Mouse (Mus musculus): ENCODE results near the gene Prkg1. TPM values are rescaled to one million over a fixed set of nuclear protein-coding genes. Genes with fewer than 3 reads are reported as not detected.
"Not testable (repeated sequence)": the region's sequence is repeated elsewhere in the genome, so short reads cannot be mapped to it uniquely, and the experiment has no call there.

Gene Prkg1
- polyA plus RNA-seq, 1 experiment from 2014 or later = 0.76 TPM

DNA sequence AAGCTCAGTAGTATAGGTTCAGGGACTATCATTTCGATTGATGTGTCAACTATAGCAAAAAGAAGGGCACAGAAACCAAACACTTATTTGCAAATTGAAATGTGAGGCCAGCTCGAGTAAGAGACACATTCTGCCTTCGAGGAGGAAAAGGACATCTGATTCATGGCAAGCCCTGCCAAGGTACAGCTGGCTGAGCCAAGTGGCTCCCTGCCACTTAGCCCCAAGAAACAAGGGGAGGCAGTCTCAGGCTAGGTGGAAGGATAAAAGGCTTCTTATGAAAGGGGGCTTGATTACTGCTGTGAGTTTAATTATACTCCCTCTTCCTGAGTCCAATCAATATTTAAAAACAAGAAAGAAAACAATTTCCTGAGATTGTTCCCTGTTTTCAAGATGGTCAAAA is 403.7 kb downstream of the Prkg1 start:
- no peak for ATAC-seq (ENCODE audit: insufficient read depth)
- Histone ChIP-seq H3K36me3 (replicated peaks) (no peaks in the 10 kb centered on the region), H3K9me3 (replicated peaks) (no peaks in the 10 kb centered on the region), H3K4me1 (replicated peaks) (no peaks in the 10 kb centered on the region), H3K27ac (replicated peaks) (no peak overlapping the region), H3K4me2 (no peak overlapping the region), H3K9ac (no peak overlapping the region), H3K27me3 (no peaks in the 10 kb centered on the region), H3K4me3 (replicated peaks) (no peak overlapping the region)
- WGBS (ENCODE audit: insufficient replicate concordance) = 44% methylated on average over 3 of the region's 3 CpGs

DNA sequence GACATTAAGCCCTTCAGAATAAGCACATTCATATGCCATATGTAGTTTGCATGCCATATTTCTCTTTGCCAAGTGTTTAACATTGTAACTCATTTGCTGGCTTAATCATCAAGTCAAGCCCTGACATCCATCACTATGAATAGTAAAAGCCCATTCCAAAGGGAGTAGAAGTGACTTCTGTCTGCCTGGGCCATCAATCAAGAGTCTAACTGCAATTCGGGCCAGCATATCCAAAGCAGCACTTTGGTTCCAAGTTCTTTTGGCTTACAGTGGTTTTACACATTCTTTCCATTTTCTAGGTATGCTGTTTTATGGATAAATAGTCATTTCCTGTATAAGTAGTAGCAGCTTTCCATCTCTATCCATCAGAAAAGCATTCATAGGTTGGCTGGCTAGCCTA is 409.9 kb downstream of the Prkg1 start:
- no peaks in the 10 kb centered on the region for H3K9me3 ChIP-seq (replicated peaks)
- H3K27ac ChIP-seq (replicated peaks) = no peak overlapping the region
- H3K4me3 ChIP-seq (replicated peaks) = no peak overlapping the region
- no peaks in the 10 kb centered on the region for H3K27me3 ChIP-seq
- H3K4me1 ChIP-seq (replicated peaks) = no peaks in the 10 kb centered on the region
- H3K4me2 ChIP-seq = no peak overlapping the region
- H3K36me3 ChIP-seq (replicated peaks) = no peaks in the 10 kb centered on the region
- no peak for ATAC-seq (ENCODE audit: insufficient read depth)
- no peak overlapping the region for H3K9ac ChIP-seq
- 59% methylated on average over 1 of the region's 1 CpGs for WGBS (ENCODE audit: insufficient replicate concordance)

DNA sequence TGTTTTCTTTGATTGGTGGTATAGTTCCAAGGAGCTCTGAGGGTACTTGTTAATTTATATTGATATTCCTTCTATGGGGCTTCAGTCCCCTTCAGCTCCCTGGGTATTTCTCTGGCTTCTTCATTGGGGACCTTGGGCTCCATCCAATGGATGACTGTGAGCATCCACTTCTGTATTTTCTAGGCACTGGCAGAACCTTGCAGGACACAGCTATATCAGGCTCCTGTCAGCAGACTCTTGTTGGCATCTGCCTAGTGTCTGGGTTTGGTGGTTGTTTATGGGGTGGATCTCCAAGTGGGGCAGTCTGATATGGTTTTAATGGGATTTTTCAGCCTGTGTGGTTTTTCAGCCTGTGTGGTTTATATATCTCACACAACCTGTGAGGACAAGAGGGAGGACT is 412.0 kb downstream of the Prkg1 start:
- H3K27ac ChIP-seq (replicated peaks); ATAC-seq (ENCODE audit: insufficient read depth); H3K9ac ChIP-seq; H3K9me3 ChIP-seq (replicated peaks); H3K4me2 ChIP-seq; H3K27me3 ChIP-seq; H3K36me3 ChIP-seq (replicated peaks); H3K4me1 ChIP-seq (replicated peaks); H3K4me3 ChIP-seq (replicated peaks): not testable (repeated sequence)

DNA sequence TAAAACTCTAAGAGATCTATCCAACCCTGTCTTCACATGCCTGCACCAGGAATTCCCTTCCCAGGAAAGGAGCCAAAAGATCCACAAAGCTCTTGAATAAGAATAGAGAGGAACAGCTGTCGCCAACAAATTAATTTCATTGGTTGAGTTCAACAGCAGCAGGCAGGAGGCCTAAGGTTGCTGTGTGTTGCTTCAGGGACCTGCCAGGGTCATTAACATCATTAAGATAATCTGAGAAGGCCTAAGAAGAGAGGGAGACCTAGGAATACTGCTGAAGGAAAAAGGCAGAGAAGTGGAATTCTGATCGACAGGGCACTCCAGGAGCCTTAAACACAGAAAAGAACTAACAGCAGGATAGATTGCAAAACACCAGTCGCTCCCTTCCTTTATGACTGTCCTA is 413.0 kb downstream of the Prkg1 start:
- no peaks in the 10 kb centered on the region for H3K36me3 ChIP-seq (replicated peaks)
- no peaks in the 10 kb centered on the region for H3K9me3 ChIP-seq (replicated peaks)
- H3K4me2 ChIP-seq = no peak overlapping the region
- WGBS (ENCODE audit: insufficient replicate concordance) = 56% methylated on average over 3 of the region's 3 CpGs
- H3K27me3 ChIP-seq = no peaks in the 10 kb centered on the region
- no peak overlapping the region for H3K27ac ChIP-seq (replicated peaks)
- H3K4me1 ChIP-seq (replicated peaks) = no peaks in the 10 kb centered on the region
- H3K9ac ChIP-seq = no peak overlapping the region
- no peak overlapping the region for H3K4me3 ChIP-seq (replicated peaks)
- ATAC-seq (ENCODE audit: insufficient read depth) = no peak

DNA sequence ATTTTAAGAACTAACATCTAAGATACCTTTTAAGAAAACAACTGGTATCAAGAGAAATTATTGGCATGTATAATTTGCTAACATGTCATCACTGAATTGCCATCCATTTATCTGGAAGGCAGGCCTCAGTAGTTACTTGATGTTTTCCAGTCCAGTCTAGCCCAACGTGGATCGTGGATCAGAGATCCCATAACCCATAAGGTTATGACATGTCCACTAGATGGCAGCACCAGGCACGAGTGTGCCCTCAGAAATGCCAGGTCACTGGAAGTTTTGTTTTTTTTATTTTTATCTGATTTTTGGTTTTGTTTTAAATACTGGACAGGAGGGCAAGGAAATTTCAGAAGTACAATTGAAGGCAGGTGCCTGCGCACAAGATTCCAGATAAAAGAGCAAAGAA is 422.7 kb downstream of the Prkg1 start:
- Histone ChIP-seq H3K27me3 (no peaks in the 10 kb centered on the region), H3K36me3 (replicated peaks) (no peaks in the 10 kb centered on the region), H3K4me2 (no peak overlapping the region), H3K27ac (replicated peaks) (no peak overlapping the region), H3K9ac (no peak overlapping the region), H3K4me1 (replicated peaks) (0 out of 2 replicates have a peak, but pooled peaks cover 7% of the 10 kb centered on the region), H3K9me3 (replicated peaks) (no peaks in the 10 kb centered on the region), H3K4me3 (replicated peaks) (no peak overlapping the region)
- 11% methylated on average over 4 of the region's 4 CpGs for WGBS (ENCODE audit: insufficient replicate concordance)
- ATAC-seq (ENCODE audit: insufficient read depth) = no peak

DNA sequence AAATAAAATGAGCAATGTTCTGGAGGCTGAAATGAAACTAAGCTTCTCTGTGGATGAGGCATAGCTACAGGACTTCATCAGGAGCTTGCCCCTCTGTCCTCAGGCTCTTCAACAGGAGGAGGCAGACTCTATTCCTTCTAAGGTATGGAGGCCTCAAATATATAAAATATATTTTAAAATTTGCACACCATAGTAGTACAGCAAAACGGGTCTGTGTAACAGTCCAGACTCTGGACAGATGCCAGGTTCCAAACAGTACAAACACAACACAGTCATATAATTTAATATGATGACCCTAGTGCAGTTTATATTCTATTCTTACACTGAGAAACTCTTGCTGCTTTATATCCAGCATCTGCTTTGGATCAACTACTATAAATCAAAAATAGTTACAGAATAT is 423.9 kb downstream of the Prkg1 start:
- Histone ChIP-seq H3K4me1 (replicated peaks) (peaks cover 12% of the 10 kb centered on the region), H3K9ac (no peak overlapping the region), H3K36me3 (replicated peaks) (no peaks in the 10 kb centered on the region), H3K4me3 (replicated peaks) (no peak overlapping the region), H3K9me3 (replicated peaks) (no peaks in the 10 kb centered on the region), H3K27ac (replicated peaks) (no peak overlapping the region), H3K4me2 (no peak overlapping the region), H3K27me3 (no peaks in the 10 kb centered on the region)
- no peak for ATAC-seq (ENCODE audit: insufficient read depth)
- 29% methylated on average over 1 of the region's 1 CpGs for WGBS (ENCODE audit: insufficient replicate concordance)

DNA sequence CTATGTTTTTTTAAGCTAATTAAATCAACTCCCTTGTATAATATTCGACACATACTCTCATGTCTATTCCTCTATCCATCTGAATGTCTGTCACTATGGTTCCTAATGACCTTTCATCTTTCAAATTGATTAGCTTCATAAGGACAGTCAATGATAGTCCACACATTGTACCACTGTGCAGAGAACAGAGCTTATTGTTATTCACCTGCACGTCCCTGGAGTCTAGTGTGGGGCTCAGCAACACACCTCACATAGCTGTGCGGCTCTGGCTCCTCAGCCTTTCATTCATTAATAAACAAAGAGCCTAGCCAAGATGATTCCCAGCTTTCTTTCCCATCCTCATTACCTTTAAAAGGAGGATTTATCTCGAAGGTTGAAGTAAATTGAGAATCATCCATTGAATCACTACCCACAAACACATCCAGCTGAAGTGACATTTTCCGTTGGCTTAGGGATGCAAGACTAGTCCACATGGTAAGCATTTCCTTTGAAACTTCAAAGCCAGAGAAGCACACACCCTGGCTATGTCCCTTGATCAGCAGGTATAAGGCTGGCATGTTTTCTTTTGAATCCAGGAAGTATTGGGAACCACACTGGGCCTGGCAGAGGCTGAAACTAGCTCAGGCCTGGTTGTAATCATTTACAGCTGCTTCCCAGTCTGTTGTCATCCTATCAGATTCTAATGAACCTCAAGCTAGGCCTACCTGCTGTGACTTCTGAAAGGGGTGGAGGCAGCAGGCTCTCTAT is 426.3 kb downstream of the Prkg1 start:
- no peaks in the 10 kb centered on the region for H3K9me3 ChIP-seq (replicated peaks)
- H3K27me3 ChIP-seq = no peaks in the 10 kb centered on the region
- H3K9ac ChIP-seq = no peak overlapping the region
- H3K27ac ChIP-seq (replicated peaks) = no peak overlapping the region
- H3K4me1 ChIP-seq (replicated peaks) = peaks cover 12% of the 10 kb centered on the region
- 57% methylated on average over 5 of the region's 5 CpGs for WGBS (ENCODE audit: insufficient replicate concordance)
- no peaks in the 10 kb centered on the region for H3K36me3 ChIP-seq (replicated peaks)
- H3K4me2 ChIP-seq = no peak overlapping the region
- no peak for ATAC-seq (ENCODE audit: insufficient read depth)
- no peak overlapping the region for H3K4me3 ChIP-seq (replicated peaks)

DNA sequence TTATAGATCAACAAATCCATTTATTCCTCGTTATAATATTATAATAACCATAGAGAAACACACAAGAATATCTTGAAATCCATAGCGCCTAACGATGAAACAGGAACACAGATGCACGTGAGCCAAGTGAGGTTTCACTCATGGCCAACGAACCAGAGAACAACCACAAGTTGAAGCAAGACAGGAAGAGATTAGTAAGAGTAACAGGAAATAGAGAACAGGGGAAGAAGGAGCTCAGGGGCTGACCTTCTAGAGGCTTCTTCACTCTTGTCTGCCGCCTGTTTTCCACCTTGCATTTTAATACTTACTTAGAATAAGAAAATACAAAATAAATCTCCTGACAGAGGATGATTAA is 427.0 kb downstream of the Prkg1 start:
- 0 out of 2 replicates have a peak, but pooled peaks have one; percentile 33 for ATAC-seq (ENCODE audit: insufficient read depth)
- Histone ChIP-seq H3K4me3 (replicated peaks) (no peak overlapping the region), H3K4me2 (no peak overlapping the region), H3K27ac (replicated peaks) (no peak overlapping the region), H3K36me3 (replicated peaks) (no peaks in the 10 kb centered on the region), H3K9ac (no peak overlapping the region), H3K27me3 (no peaks in the 10 kb centered on the region), H3K4me1 (replicated peaks) (peaks cover 12% of the 10 kb centered on the region), H3K9me3 (replicated peaks) (no peaks in the 10 kb centered on the region)
- 21% methylated on average over 6 of the region's 6 CpGs for WGBS (ENCODE audit: insufficient replicate concordance)

DNA sequence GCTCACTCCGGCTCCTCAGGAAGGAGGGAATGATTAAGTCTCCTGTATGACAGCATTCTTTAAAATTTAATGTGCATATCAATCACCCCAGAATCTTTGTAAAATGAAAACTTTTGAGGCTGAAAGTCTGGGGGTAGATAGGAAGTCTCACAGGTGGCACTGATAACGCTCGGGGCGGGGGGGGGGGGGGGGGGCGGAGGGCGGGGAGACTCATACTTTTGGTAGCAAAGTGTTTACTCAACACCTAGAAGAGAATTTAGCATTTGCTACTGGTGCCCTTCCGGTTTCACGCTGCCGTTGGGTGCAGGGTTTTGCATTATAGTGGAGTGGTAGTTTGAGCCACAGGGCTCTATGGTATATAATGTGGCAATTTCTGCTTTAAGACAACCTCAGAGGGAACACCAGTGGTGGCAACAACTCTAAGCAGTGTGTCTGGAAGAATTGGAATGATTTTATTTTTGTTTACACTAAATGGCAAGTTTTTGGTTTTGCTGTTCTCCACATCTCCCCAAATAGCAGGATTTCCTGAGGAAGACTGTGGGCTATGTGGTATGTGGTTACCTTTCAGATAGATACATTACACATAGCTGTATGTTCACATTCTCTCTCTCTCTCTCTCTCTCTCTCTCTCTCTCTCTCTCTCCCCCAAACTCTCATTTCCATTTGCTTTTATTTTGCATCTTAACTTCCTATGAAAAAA is 427.5 kb downstream of the Prkg1 start:
- no peaks in the 10 kb centered on the region for H3K9me3 ChIP-seq (replicated peaks)
- peaks cover 9% of the 10 kb centered on the region for H3K4me1 ChIP-seq (replicated peaks)
- 6% methylated on average over 7 of the region's 9 CpGs for WGBS (ENCODE audit: insufficient replicate concordance)
- no peaks in the 10 kb centered on the region for H3K36me3 ChIP-seq (replicated peaks)
- no peak overlapping the region for H3K9ac ChIP-seq
- peak; percentile 61 for ATAC-seq (ENCODE audit: insufficient read depth)
- no peak overlapping the region for H3K4me3 ChIP-seq (replicated peaks)
- H3K27ac ChIP-seq (replicated peaks) = peak overlapping the region; percentile 39; the same call in 1 of the 2 replicates
- no peaks in the 10 kb centered on the region for H3K27me3 ChIP-seq
- H3K4me2 ChIP-seq = peak overlapping the region; percentile 47

DNA sequence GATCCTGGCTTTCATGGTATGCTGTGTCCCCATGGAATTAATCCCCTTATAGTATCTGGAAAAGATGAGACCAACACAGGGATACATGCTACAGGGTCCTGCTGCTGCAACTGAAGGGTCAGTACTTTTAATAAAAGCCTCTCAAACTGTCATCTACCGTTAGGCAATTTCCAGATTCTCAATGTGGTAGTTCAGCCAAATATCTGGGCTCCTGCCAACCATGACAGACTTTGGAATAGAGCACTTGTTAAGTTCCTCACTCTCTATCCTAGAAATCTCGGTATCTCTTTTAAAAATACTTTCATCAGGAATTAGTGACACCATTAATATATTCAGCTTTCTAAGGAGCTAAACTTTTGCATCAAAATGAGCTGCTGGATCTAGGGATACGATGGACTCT is 428.5 kb downstream of the Prkg1 start:
- no peak overlapping the region for H3K4me2 ChIP-seq
- no peak for ATAC-seq (ENCODE audit: insufficient read depth)
- no peaks in the 10 kb centered on the region for H3K27me3 ChIP-seq
- 73% methylated on average over 3 of the region's 3 CpGs for WGBS (ENCODE audit: insufficient replicate concordance)
- H3K27ac ChIP-seq (replicated peaks) = no peak overlapping the region
- peaks cover 9% of the 10 kb centered on the region for H3K4me1 ChIP-seq (replicated peaks)
- no peak overlapping the region for H3K4me3 ChIP-seq (replicated peaks)
- H3K9ac ChIP-seq = no peak overlapping the region
- no peaks in the 10 kb centered on the region for H3K9me3 ChIP-seq (replicated peaks)
- H3K36me3 ChIP-seq (replicated peaks) = no peaks in the 10 kb centered on the region

DNA sequence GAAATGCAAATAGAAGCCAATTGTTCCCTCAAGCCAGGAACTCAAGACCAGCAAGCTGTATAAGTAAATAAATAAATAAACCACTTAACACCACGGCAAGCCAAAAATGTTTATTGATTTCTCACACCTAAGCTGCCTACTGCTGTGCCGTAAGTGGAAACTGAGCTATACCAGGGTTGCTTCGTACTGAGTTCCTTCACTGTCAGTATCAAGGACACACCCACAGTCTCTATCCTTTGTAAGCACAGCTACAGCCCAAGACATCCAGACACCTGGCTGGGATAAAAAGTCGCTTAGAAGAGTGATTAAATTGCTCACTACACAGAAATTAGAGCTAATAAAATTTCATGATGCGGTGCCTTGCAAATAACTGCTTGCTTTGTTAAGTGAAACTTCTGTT is 434.9 kb downstream of the Prkg1 start:
- H3K4me2 ChIP-seq = no peak overlapping the region
- H3K27ac ChIP-seq (replicated peaks) = no peak overlapping the region
- ATAC-seq (ENCODE audit: insufficient read depth) = no peak
- 51% methylated on average over 5 of the region's 5 CpGs for WGBS (ENCODE audit: insufficient replicate concordance)
- H3K9ac ChIP-seq = no peak overlapping the region
- H3K9me3 ChIP-seq (replicated peaks) = no peaks in the 10 kb centered on the region
- H3K4me3 ChIP-seq (replicated peaks) = no peak overlapping the region
- H3K4me1 ChIP-seq (replicated peaks) = no peaks in the 10 kb centered on the region
- H3K27me3 ChIP-seq = no peaks in the 10 kb centered on the region
- no peaks in the 10 kb centered on the region for H3K36me3 ChIP-seq (replicated peaks)

DNA sequence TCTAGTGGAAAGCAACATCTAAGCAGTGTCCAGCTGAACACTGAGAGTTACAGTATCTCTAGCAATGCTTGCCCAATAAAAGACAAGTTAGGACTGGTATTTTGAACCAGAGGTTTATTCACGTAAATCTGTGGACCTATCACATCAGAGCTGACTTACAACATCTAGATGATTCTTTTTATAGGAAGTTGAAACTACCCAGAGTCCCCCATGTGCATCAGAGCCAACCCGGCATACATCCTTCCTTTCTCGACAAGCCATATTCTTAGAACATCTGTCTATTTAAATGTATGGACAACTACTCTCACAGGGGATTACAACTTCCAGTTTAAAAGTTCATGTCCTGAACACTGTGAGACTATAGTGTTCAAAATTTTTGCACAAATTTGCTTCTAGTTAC is 460.1 kb downstream of the Prkg1 start:
- no peaks in the 10 kb centered on the region for H3K36me3 ChIP-seq (replicated peaks)
- H3K9me3 ChIP-seq (replicated peaks) = no peaks in the 10 kb centered on the region
- 68% methylated on average over 3 of the region's 3 CpGs for WGBS (ENCODE audit: insufficient replicate concordance)
- H3K27ac ChIP-seq (replicated peaks) = no peak overlapping the region
- no peak overlapping the region for H3K4me2 ChIP-seq
- ATAC-seq (ENCODE audit: insufficient read depth) = no peak
- no peak overlapping the region for H3K4me3 ChIP-seq (replicated peaks)
- H3K4me1 ChIP-seq (replicated peaks) = no peaks in the 10 kb centered on the region
- no peaks in the 10 kb centered on the region for H3K27me3 ChIP-seq
- no peak overlapping the region for H3K9ac ChIP-seq

All from liver, embryonic 15.5 days (tissue).